Mouse (Mus musculus) liver, embryonic 14.5 days (tissue): ENCODE results near the gene Pwwp2a. TPM values are rescaled to one million over a fixed set of nuclear protein-coding genes. Genes with fewer than 3 reads are reported as not detected.

Source experiments
- ATAC-seq: fragments of 200-750 bp; cut with Nextera tagmentation; 2 replicates; pipeline ENCODE4 v1.8.0; 2017; ENCODE audit warnings: moderate number of reproducible peaks, mild to moderate bottlenecking, moderate library complexity; ENCODE audit not compliant: insufficient read depth
- DNase-seq, 3 experiments: peaks; one replicate each; pipeline ENCODE4 v3.0.0-alpha.2; 2012 to 2013; ENCODE audit warnings: low read depth in 3 of 3, low spot score in 3 of 3
- H3K27ac ChIP-seq: fragments of 300-500 bp; sonication (generic); 2 replicates; pipeline ENCODE4 v1.5.1; 2014; ENCODE audit warnings: moderate library complexity, mild to moderate bottlenecking, control low read depth, inconsistent platforms
- H3K27me3 ChIP-seq: fragments of 300-500 bp; sonication (generic); 2 replicates; pipeline ENCODE4 v1.6.1; 2014; ENCODE audit warnings: mild to moderate bottlenecking, low read length, moderate library complexity; ENCODE audit not compliant: control insufficient read depth, insufficient read depth
- H3K36me3 ChIP-seq: fragments of 300-500 bp; sonication (generic); replicated peaks from 2 replicates; pipeline ENCODE4 v1.6.1; 2014; ENCODE audit warnings: low read depth; ENCODE audit not compliant: control insufficient read depth, insufficient read depth
- H3K4me1 ChIP-seq, 2 experiments: fragments of 200-500 bp in 1 of 2; fragments of 300-500 bp in 1 of 2; sonication (generic) in 1 of 2; replicated peaks; 2 replicates each; pipeline ENCODE4 v1.6.1; 2012 to 2014; ENCODE audit warnings: antibody characterized with exemption in 1 of 2, inconsistent platforms in 1 of 2, low read length in 1 of 2; ENCODE audit not compliant: control insufficient read depth in 2 of 2, insufficient read depth in 2 of 2
- H3K4me2 ChIP-seq: fragments of 300-500 bp; sonication (generic); 2 replicates; pipeline ENCODE4 v1.6.1; 2014; ENCODE audit warnings: low read depth, mild to moderate bottlenecking, control low read depth, moderate library complexity
- H3K4me3 ChIP-seq, 2 experiments: fragments of 200-500 bp in 1 of 2; fragments of 300-500 bp in 1 of 2; sonication (generic) in 1 of 2; 2 replicates each; pipeline ENCODE4 v1.5.1; 2012 to 2014; ENCODE audit warnings: low read depth in 2 of 2, low read length in 2 of 2, mild to moderate bottlenecking in 2 of 2, control low read depth in 1 of 2, inconsistent platforms in 1 of 2, moderate library complexity in 1 of 2; ENCODE audit not compliant: insufficient read depth in 1 of 2
- H3K9ac ChIP-seq: fragments of 300-500 bp; sonication (generic); replicated peaks from 2 replicates; pipeline ENCODE4 v1.6.1; 2014; ENCODE audit warnings: mild to moderate bottlenecking, control low read depth, moderate library complexity
- H3K9me3 ChIP-seq: fragments of 300-500 bp; sonication (generic); 2 replicates; pipeline ENCODE4 v1.6.1; 2016; ENCODE audit warnings: low read length, mixed read lengths; ENCODE audit not compliant: control insufficient read depth
- CTCF ChIP-seq: IDR thresholded peaks from 2 replicates; pipeline ENCODE4 v1.5.1; 2016; ENCODE audit warnings: antibody characterized with exemption, low read depth, control low read depth
- EP300 ChIP-seq: IDR thresholded peaks from 2 replicates; pipeline ENCODE4 v1.6.1; 2016; ENCODE audit warnings: antibody characterized with exemption, low read depth
- WGBS: fragments of 180-500 bp; shearing (Covaris S2); extraction: QIAGEN DNeasy Blood & Tissue Kit; methylation state at CpG from one replicate; pipeline ENCODE4 v1.1.7; 2014; ENCODE audit not compliant: insufficient replicate concordance; 5-methylcytosine and 5-hydroxymethylcytosine counted together
- polyA plus RNA-seq, 2 experiments: library from polyadenylated mRNA; depleted of rRNA in 1 of 2; stranded (reverse) in 1 of 2; unstranded in 1 of 2; fragments of >200 nt; fragmentation: Nextera tagmentation in 1 of 2; extraction: Ambion mirVana in 1 of 2; gene quantifications; 2 replicates each; pipeline versions ENCODE4 v1.2.1 to v1.2.3; 2012 to 2014

Pwwp2a gene
- polyA plus RNA-seq, 2 experiments: 10.3 to 15.7 TPM

DNA sequence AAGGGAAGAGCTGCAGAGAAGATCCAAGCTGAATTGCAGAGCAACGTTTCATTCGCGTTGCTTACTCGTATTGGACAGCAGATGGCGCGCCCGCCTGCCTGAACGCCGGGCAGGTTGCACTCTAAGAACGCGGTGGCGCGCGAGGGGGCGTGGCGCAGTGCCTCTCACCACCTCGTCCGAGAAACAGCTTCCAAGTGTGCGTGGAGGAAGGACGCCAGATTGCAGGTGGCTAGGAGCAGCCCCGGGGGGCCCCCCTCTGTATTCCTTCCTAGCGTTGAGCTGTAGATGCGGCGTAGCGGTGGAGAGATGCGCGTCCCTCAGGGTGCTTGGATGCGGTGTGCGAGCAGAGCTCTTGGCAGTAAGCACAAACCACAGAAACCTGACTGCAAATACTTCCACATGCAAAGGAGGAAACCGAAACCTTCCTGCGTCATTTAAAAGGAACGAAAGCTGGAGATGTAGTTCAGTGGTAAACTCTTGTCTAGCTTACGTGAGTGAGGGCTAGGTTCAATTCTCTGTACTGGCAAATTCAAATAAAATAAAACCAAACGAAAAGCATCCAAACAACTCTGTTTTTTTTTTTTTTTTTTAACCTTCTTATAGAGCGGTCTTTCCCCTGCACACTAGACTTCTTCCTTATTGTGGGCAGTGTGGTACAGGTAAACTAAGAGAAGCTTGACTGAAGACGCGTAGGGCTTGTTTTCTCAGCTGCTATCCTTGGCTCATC is 85.3 kb downstream of the Pwwp2a start:
- peak; percentile 90 for TF ChIP-seq CTCF
- no peak for TF ChIP-seq EP300
- 4% methylated on average over 37 of the region's 37 CpGs for WGBS
- no peak for ATAC-seq

DNA sequence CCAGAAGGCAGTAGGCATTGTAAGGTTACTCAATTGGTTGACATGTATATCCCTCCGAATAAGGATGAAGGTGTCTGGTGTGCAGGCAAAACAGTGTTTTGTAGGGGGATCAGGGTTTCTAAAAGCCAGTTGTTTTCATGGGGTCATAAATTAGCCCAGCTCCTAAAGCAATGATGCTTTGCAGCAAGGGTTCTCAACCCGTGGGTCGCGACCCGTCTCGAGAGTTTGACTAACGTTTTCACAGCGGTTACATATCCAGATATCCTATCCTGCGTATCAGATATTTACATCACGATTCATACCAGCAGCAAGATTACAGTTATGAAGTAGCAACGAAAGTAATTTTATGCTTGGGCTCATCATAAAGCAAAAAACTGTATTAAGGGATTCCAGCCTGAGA is 86.0 kb downstream of the Pwwp2a start:
- H3K9ac ChIP-seq: no peak overlapping the region
- no peak overlapping the region for H3K27ac ChIP-seq
- H3K4me1 ChIP-seq: no peaks in the 10 kb centered on the region
- 50% methylated on average over 11 of the region's 11 CpGs for WGBS
- H3K36me3 ChIP-seq: no peaks in the 10 kb centered on the region
- no peak overlapping the region for H3K4me3 ChIP-seq
- no peak for TF ChIP-seq CTCF
- no peak for TF ChIP-seq EP300
- ATAC-seq: no peak
- H3K4me2 ChIP-seq: no peak overlapping the region
- DNase-seq: no peak
- H3K27me3 ChIP-seq: no peaks in the 10 kb centered on the region; the same call in 1 of the 2 replicates
- no peaks in the 10 kb centered on the region for H3K9me3 ChIP-seq

More for the DNA sequence above, 85.3 kb downstream of the Pwwp2a start:
- Histone ChIP-seq H3K9me3 (no peaks in the 10 kb centered on the region), H3K36me3 (no peaks in the 10 kb centered on the region), H3K27me3 (no peaks in the 10 kb centered on the region; the same call in 1 of the 2 replicates), H3K27ac (no peak overlapping the region), H3K9ac (no peak overlapping the region), H3K4me3 (peak overlapping the region; percentile 10 to 34; a peak in 3 of 4 replicates), H3K4me1 (no peaks in the 10 kb centered on the region), H3K4me2 (peak overlapping the region; percentile 57)
- peak in 1 of 3 experiments; percentile 36 for DNase-seq

DNA sequence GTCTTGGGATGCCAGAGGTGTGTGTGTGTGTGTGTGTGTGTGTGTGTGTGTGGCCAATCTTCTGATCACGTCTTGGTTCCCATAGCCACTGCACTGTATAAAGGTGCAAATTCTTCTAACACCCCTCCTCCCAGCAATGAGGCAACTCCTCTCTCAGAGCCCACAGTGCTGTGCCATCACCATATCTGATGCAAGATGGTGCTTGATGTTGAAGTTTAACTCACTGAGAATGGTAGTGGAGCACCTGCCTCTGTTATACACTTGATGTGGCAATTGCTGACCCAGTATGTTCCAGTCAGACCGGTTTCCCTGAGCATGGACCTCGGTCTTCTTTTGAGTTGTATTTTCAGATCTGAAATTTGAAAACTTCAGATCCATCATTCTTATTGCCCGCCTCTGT is 88.3 kb downstream of the Pwwp2a start:
- no peak for ATAC-seq
- TF ChIP-seq EP300: no peak
- no peak overlapping the region for H3K4me3 ChIP-seq
- no peaks in the 10 kb centered on the region for H3K4me1 ChIP-seq
- H3K4me2 ChIP-seq: no peak overlapping the region
- WGBS: 59% methylated on average over 4 of the region's 4 CpGs
- no peak for DNase-seq
- H3K36me3 ChIP-seq: no peaks in the 10 kb centered on the region
- H3K27ac ChIP-seq: no peak overlapping the region
- no peaks in the 10 kb centered on the region; the same call in 1 of the 2 replicates for H3K27me3 ChIP-seq
- H3K9me3 ChIP-seq: no peaks in the 10 kb centered on the region
- H3K9ac ChIP-seq: no peak overlapping the region

Other genes with a start within 250 kb of the Pwwp2a start
- gene Slu7, start 248.3 kb upstream of the Pwwp2a start, polyA plus RNA-seq (2012; rRNA removed): 2.1 and 4.9 TPM in 2 replicates
- 20.8 and 24.1 TPM in 2 replicates for gene Slu7, start 248.3 kb upstream of the Pwwp2a start, polyA plus RNA-seq (2014; fragmentation: Nextera tagmentation; extraction: Ambion mirVana)
- gene C1qtnf2, start 207.7 kb upstream of the Pwwp2a start, polyA plus RNA-seq (2012; rRNA removed): 0.18 and 0.41 TPM in 2 replicates
- 0.20 and 0.32 TPM in 2 replicates for gene C1qtnf2, start 207.7 kb upstream of the Pwwp2a start, polyA plus RNA-seq (2014; fragmentation: Nextera tagmentation; extraction: Ambion mirVana)
- 0.79 and 0.91 TPM in 2 replicates for gene Ccnjl, start 153.2 kb upstream of the Pwwp2a start, polyA plus RNA-seq (2012; rRNA removed)
- 1.2 and 1.5 TPM in 2 replicates for gene Ccnjl, start 153.2 kb upstream of the Pwwp2a start, polyA plus RNA-seq (2014; fragmentation: Nextera tagmentation; extraction: Ambion mirVana)
- 0.11 and 0.12 TPM in 2 replicates for gene 4933415A04Rik, start 95.0 kb upstream of the Pwwp2a start, polyA plus RNA-seq (2012; rRNA removed)
- gene 4933415A04Rik, start 95.0 kb upstream of the Pwwp2a start, polyA plus RNA-seq (2014; fragmentation: Nextera tagmentation; extraction: Ambion mirVana): 0.17 and 0.29 TPM in 2 replicates
- gene Fabp6, start 80.5 kb upstream of the Pwwp2a start, polyA plus RNA-seq (2012; rRNA removed): not detected in 2 replicates
- gene Fabp6, start 80.5 kb upstream of the Pwwp2a start, polyA plus RNA-seq (2014; fragmentation: Nextera tagmentation; extraction: Ambion mirVana): not detected in 2 replicates
- 9.4 and 17.9 TPM in 2 replicates for gene Ttc1, start 66.0 kb downstream of the Pwwp2a start, polyA plus RNA-seq (2012; rRNA removed)
- gene Ttc1, start 66.0 kb downstream of the Pwwp2a start, polyA plus RNA-seq (2014; fragmentation: Nextera tagmentation; extraction: Ambion mirVana): 34.1 and 36.9 TPM in 2 replicates
- gene Adra1b, start 219.2 kb downstream of the Pwwp2a start, polyA plus RNA-seq (2012; rRNA removed): 8.3 and 9.7 TPM in 2 replicates
- 1.7 and 2.1 TPM in 2 replicates for gene Adra1b, start 219.2 kb downstream of the Pwwp2a start, polyA plus RNA-seq (2014; fragmentation: Nextera tagmentation; extraction: Ambion mirVana)